Mouse (Mus musculus): ENCODE results near the gene Dab2ip. TPM values are rescaled to one million over a fixed set of nuclear protein-coding genes. Genes with fewer than 3 reads are reported as not detected.

The Dab2ip gene
- polyA plus RNA-seq, 1 experiment from 2014 or later = 49.0 TPM

DNA sequence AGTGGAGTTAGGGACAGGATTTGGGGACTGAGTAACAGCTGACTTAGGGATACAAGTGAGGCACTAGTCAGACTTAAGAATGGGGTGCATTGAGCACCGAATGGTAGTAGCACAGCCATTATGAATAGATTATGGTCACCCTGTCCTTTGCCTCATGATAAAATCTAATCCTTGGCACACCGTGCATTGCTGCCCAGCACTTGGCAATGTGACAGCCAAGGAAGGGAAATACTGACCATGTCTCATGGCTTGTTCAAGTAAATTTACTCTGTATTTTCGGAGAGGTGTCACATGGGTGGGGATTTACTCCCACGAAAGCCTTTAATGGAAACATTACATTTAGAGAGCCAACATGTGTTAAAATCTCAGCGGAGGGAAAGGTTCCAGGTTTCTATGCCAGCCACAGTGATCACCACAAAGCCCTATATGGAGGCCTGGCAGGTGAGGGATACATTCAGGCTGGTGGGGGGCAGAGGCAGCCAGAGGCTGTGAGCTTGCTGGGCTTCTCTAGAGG lies 129.5 kb downstream of the Dab2ip start:
- Histone ChIP-seq H3K9me3 (replicated peaks; ENCODE audit: control insufficient read depth, low read length) (no peaks in the 10 kb centered on the region), H3K4me3 (ENCODE audit: low read depth, low read length) (no peak overlapping the region), H3K36me3 (ENCODE audit: control insufficient read depth, insufficient read depth, low read length) (no peaks in the 10 kb centered on the region), H3K27me3 (ENCODE audit: control insufficient read depth, insufficient read depth, low read length) (no peaks in the 10 kb centered on the region), H3K9ac (ENCODE audit: low read depth, low read length) (no peak overlapping the region), H3K4me1 (ENCODE audit: control insufficient read depth, insufficient read depth, low read length) (peaks cover 85% of the 10 kb centered on the region), H3K27ac (ENCODE audit: low read depth, low read length) (peak overlapping the region; percentile 22; the same call in 1 of the 2 replicates), H3K4me2 (no peak overlapping the region)
- ATAC-seq (replicated peaks; ENCODE audit: insufficient number of reproducible peaks, low FRiP score, low TSS enrichment) = no peak
- 81% methylated on average over 5 of the region's 5 CpGs for WGBS (ENCODE audit: insufficient replicate concordance)

- Histone ChIP-seq H3K9ac (ENCODE audit: low read depth, low read length) (no peak overlapping the region), H3K27ac (ENCODE audit: low read depth, low read length) (peak overlapping the region; percentile 29; the same call in 1 of the 2 replicates), H3K4me1 (ENCODE audit: control insufficient read depth, insufficient read depth, low read length) (peaks cover 87% of the 10 kb centered on the region), H3K27me3 (ENCODE audit: control insufficient read depth, insufficient read depth, low read length) (no peaks in the 10 kb centered on the region), H3K4me2 (no peak overlapping the region), H3K36me3 (ENCODE audit: control insufficient read depth, insufficient read depth, low read length) (no peaks in the 10 kb centered on the region), H3K4me3 (ENCODE audit: low read depth, low read length) (no peak overlapping the region), H3K9me3 (replicated peaks; ENCODE audit: control insufficient read depth, low read length) (no peaks in the 10 kb centered on the region)
- 46% methylated on average over 4 of the region's 4 CpGs for WGBS (ENCODE audit: insufficient replicate concordance)
- no peak for ATAC-seq (replicated peaks; ENCODE audit: insufficient number of reproducible peaks, low FRiP score, low TSS enrichment)
Observed at GRCm38 (mm10) chr2:35688121-35688520, 130.1 kb downstream of the Dab2ip start.

DNA sequence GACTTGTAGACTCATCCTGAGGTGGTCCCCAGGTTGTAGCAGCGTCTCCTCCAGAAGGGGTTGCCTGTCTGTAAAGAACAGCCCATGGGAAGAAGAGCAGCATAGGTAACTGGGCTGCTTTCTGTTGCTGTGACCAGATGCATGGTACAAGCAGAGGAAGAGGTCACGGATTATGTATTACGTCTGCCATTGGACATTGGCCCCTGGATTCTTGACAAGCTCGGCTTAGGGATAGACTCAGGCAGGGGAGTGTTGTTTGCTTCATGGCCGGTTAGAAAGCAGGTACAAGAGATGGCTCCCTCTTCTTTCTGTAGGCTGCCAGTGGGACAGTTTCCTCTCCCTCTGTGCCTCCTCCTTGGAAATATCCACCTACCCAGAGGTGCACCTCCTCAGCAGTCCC lies 130.5 kb downstream of the Dab2ip start:
- Histone ChIP-seq H3K27me3 (ENCODE audit: control insufficient read depth, insufficient read depth, low read length) (no peaks in the 10 kb centered on the region), H3K4me3 (ENCODE audit: low read depth, low read length) (no peak overlapping the region), H3K9me3 (replicated peaks; ENCODE audit: control insufficient read depth, low read length) (no peaks in the 10 kb centered on the region), H3K36me3 (ENCODE audit: control insufficient read depth, insufficient read depth, low read length) (no peaks in the 10 kb centered on the region), H3K9ac (ENCODE audit: low read depth, low read length) (no peak overlapping the region), H3K4me1 (ENCODE audit: control insufficient read depth, insufficient read depth, low read length) (peaks cover 87% of the 10 kb centered on the region), H3K27ac (ENCODE audit: low read depth, low read length) (0 out of 2 replicates have a peak overlapping the region, but pooled peaks have one; percentile 89), H3K4me2 (no peak overlapping the region)
- ATAC-seq (replicated peaks; ENCODE audit: insufficient number of reproducible peaks, low FRiP score, low TSS enrichment) = no peak
- 84% methylated on average over 5 of the region's 5 CpGs for WGBS (ENCODE audit: insufficient replicate concordance)

DNA sequence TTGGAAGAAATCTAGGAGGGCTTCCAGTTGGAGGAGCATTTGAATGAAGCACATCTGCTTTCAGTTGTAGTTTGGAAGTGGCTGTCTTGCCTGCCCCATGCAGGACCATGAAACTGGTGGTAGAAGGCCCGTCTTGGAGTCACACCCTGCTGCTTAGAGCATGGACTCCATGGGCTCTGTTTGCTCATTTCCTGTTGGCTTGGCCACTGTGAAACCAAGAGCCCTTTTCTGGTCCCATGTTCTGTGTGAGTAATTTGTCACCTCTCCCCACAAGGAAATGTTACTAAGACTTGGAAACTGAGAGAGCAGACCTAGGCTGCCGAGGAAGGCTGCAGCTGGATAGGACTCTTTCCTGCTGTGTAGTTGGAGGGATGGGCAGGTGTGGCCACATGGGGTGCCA lies 131.8 kb downstream of the Dab2ip start:
- 56% methylated on average over 2 of the region's 2 CpGs for WGBS (ENCODE audit: insufficient replicate concordance)
- Histone ChIP-seq H3K36me3 (ENCODE audit: control insufficient read depth, insufficient read depth, low read length) (no peaks in the 10 kb centered on the region), H3K27me3 (ENCODE audit: control insufficient read depth, insufficient read depth, low read length) (no peaks in the 10 kb centered on the region), H3K27ac (ENCODE audit: low read depth, low read length) (peak overlapping the region; percentile 89), H3K9me3 (replicated peaks; ENCODE audit: control insufficient read depth, low read length) (no peaks in the 10 kb centered on the region), H3K4me3 (ENCODE audit: low read depth, low read length) (no peak overlapping the region), H3K4me2 (no peak overlapping the region), H3K4me1 (ENCODE audit: control insufficient read depth, insufficient read depth, low read length) (peaks cover 86% of the 10 kb centered on the region), H3K9ac (ENCODE audit: low read depth, low read length) (peak overlapping the region; percentile 3; the same call in 1 of the 2 replicates)
- ATAC-seq (replicated peaks; ENCODE audit: insufficient number of reproducible peaks, low FRiP score, low TSS enrichment) = no peak

DNA sequence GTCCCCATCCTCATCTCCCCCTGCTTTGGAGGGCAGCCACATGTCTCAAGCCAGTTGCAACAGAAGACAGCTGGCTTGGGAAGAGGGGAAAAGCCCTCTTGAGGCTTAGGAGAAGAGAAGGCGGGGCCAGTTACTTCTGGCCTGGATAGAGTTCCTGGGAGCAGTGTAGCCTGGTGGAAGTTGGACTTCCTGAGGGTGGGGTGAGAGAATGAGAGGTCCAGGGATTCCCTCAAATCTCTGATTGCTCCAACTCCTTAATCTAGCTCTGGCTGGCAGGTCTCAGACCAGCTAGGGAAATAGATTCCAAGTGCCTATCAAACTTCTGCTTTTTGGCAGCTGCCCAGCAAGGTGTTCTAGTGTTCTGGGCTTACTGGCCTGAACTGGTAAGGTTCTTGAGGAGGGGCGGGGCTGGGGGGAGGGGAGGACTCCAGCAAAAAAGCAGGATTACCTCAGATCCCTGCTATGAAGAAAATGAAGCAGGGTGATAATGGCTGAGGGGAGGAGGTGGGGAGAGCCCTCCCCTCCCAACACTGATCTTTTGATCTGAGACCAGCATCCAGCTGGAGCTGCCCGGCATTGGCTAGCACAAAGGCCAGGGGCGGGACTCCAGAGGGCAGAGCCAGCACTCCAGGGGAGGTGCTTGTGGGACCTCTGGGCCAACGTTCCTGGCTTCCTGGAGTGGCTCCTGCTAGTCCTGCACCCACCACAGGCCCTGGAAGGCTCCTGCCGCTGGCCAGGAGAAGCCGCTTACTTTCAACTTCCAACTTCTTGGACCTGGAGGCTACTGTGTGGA lies 133.4 kb downstream of the Dab2ip start:
- H3K9me3 ChIP-seq (replicated peaks; ENCODE audit: control insufficient read depth, low read length) = no peaks in the 10 kb centered on the region
- peak overlapping the region; percentile 64 for H3K9ac ChIP-seq (ENCODE audit: low read depth, low read length)
- peaks cover 99% of the 10 kb centered on the region for H3K4me1 ChIP-seq (ENCODE audit: control insufficient read depth, insufficient read depth, low read length)
- no peaks in the 10 kb centered on the region for H3K36me3 ChIP-seq (ENCODE audit: control insufficient read depth, insufficient read depth, low read length)
- peak overlapping the region; percentile 66 for H3K4me2 ChIP-seq
- 4% methylated on average over 7 of the region's 7 CpGs for WGBS (ENCODE audit: insufficient replicate concordance)
- peak; percentile 51 for ATAC-seq (replicated peaks; ENCODE audit: insufficient number of reproducible peaks, low FRiP score, low TSS enrichment)
- peak overlapping the region; percentile 89 for H3K27ac ChIP-seq (ENCODE audit: low read depth, low read length)
- H3K4me3 ChIP-seq (ENCODE audit: low read depth, low read length) = peak overlapping the region; percentile 31
- H3K27me3 ChIP-seq (ENCODE audit: control insufficient read depth, insufficient read depth, low read length) = no peaks in the 10 kb centered on the region

GRCm38 (mm10) chr2:35692272-35692900 lies 134.3 kb downstream of the Dab2ip start:
- WGBS (ENCODE audit: insufficient replicate concordance) = 63% methylated on average over 11 of the region's 11 CpGs
- H3K27ac ChIP-seq (ENCODE audit: low read depth, low read length) = peak overlapping the region; percentile 89
- ATAC-seq (replicated peaks; ENCODE audit: insufficient number of reproducible peaks, low FRiP score, low TSS enrichment) = no peak
- H3K36me3 ChIP-seq (ENCODE audit: control insufficient read depth, insufficient read depth, low read length) = no peaks in the 10 kb centered on the region
- H3K9ac ChIP-seq (ENCODE audit: low read depth, low read length) = peak overlapping the region; percentile 64
- H3K4me3 ChIP-seq (ENCODE audit: low read depth, low read length) = peak overlapping the region; percentile 31
- H3K27me3 ChIP-seq (ENCODE audit: control insufficient read depth, insufficient read depth, low read length) = no peaks in the 10 kb centered on the region
- peaks cover 99% of the 10 kb centered on the region for H3K4me1 ChIP-seq (ENCODE audit: control insufficient read depth, insufficient read depth, low read length)
- H3K4me2 ChIP-seq = peak overlapping the region; percentile 66
- H3K9me3 ChIP-seq (replicated peaks; ENCODE audit: control insufficient read depth, low read length) = no peaks in the 10 kb centered on the region

DNA sequence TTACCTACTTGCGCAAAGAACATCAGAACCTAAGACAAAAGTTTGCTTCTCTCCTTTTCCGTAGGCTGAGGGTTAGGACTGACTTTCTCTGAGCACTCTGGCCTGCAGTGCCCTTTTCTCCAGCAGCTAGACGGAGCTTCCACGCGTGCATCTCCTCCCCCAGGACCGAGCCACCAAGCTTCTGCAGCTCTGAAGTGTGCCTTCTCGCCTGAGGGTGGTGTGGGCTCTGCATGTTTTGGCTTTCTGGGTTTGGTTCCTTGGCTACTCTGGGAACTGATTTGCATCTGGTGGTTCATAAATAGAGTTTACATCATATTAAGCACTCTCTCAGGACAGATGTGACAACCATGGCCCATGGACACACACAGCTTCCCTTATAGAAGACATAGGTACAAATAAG lies 135.0 kb downstream of the Dab2ip start:
- no peaks in the 10 kb centered on the region for H3K36me3 ChIP-seq (ENCODE audit: control insufficient read depth, insufficient read depth, low read length)
- 0 out of 2 replicates have a peak overlapping the region, but pooled peaks have one; percentile 63 for H3K27ac ChIP-seq (ENCODE audit: low read depth, low read length)
- no peak for ATAC-seq (replicated peaks; ENCODE audit: insufficient number of reproducible peaks, low FRiP score, low TSS enrichment)
- peak overlapping the region; percentile 66 for H3K4me2 ChIP-seq
- 73% methylated on average over 7 of the region's 7 CpGs for WGBS (ENCODE audit: insufficient replicate concordance)
- no peaks in the 10 kb centered on the region for H3K9me3 ChIP-seq (replicated peaks; ENCODE audit: control insufficient read depth, low read length)
- peak overlapping the region; percentile 64 for H3K9ac ChIP-seq (ENCODE audit: low read depth, low read length)
- peak overlapping the region; percentile 31; the same call in 1 of the 2 replicates for H3K4me3 ChIP-seq (ENCODE audit: low read depth, low read length)
- no peaks in the 10 kb centered on the region for H3K27me3 ChIP-seq (ENCODE audit: control insufficient read depth, insufficient read depth, low read length)
- H3K4me1 ChIP-seq (ENCODE audit: control insufficient read depth, insufficient read depth, low read length) = peaks cover 99% of the 10 kb centered on the region

DNA sequence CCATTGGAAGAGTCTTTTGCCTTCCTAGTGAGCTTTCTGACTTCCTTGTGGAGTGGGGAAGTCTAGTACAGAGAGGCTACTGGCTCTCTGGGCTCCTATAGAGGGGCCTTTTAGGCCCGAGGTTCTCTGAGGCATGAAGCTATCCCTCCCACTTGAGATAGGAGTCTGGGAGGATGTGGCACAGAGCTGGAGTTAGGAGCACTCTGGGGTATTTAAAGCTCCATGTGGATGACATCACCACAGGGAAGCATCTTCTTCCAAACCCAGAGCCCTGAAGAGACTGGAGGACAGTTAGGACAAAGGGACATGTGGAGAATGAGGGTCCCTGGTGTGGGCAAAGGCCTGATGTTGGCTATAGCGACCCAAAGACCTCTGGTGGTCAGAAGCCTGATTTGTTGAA lies 136.0 kb downstream of the Dab2ip start:
- ATAC-seq (replicated peaks; ENCODE audit: insufficient number of reproducible peaks, low FRiP score, low TSS enrichment) = no peak
- Histone ChIP-seq H3K9me3 (replicated peaks; ENCODE audit: control insufficient read depth, low read length) (no peaks in the 10 kb centered on the region), H3K4me1 (ENCODE audit: control insufficient read depth, insufficient read depth, low read length) (peaks cover 99% of the 10 kb centered on the region), H3K27ac (ENCODE audit: low read depth, low read length) (peak overlapping the region; percentile 63), H3K4me2 (peak overlapping the region; percentile 66; the same call in 1 of the 2 replicates), H3K36me3 (ENCODE audit: control insufficient read depth, insufficient read depth, low read length) (no peaks in the 10 kb centered on the region), H3K4me3 (ENCODE audit: low read depth, low read length) (no peak overlapping the region), H3K9ac (ENCODE audit: low read depth, low read length) (no peak overlapping the region), H3K27me3 (ENCODE audit: control insufficient read depth, insufficient read depth, low read length) (no peaks in the 10 kb centered on the region)
- WGBS (ENCODE audit: insufficient replicate concordance) = 27% methylated on average over 2 of the region's 2 CpGs

All from heart, embryonic 11.5 days (tissue).